Mouse (Mus musculus): ENCODE results near the gene Gpc1. TPM values are rescaled to one million over a fixed set of nuclear protein-coding genes. Genes with fewer than 3 reads are reported as not detected.

The Gpc1 gene
- polyA plus RNA-seq, 1 experiment from 2014 or later = 52.5 TPM

- Histone ChIP-seq H3K27me3 (ENCODE audit: control insufficient read depth, insufficient read depth, low read length) (no peaks in the 10 kb centered on the region), H3K4me2 (ENCODE audit: low read depth) (no peak overlapping the region)
- 70% methylated on average over 2 of the region's 2 CpGs for WGBS
Measured at GRCm38 (mm10) chr1:92798425-92798824, 33.0 kb upstream of the Gpc1 start.

GRCm38 (mm10) chr1:92799653-92800052 is 31.8 kb upstream of the Gpc1 start:
- H3K27me3 ChIP-seq (ENCODE audit: control insufficient read depth, insufficient read depth, low read length) = no peaks in the 10 kb centered on the region
- H3K27ac ChIP-seq (ENCODE audit: low read depth, low read length) = no peak overlapping the region
- no peak overlapping the region for H3K4me3 ChIP-seq (ENCODE audit: low read depth, low read length)
- no peaks in the 10 kb centered on the region for H3K9me3 ChIP-seq (ENCODE audit: control insufficient read depth, low read length)
- DNase-seq (ENCODE audit: low spot score) (no peak), ATAC-seq (ENCODE audit: insufficient read depth, low FRiP score, low TSS enrichment) (no peak)
- H3K4me2 ChIP-seq (ENCODE audit: low read depth) = no peak overlapping the region
- H3K4me1 ChIP-seq (ENCODE audit: control insufficient read depth, insufficient read depth, low read length) = no peaks in the 10 kb centered on the region
- no peaks in the 10 kb centered on the region for H3K36me3 ChIP-seq (ENCODE audit: control insufficient read depth, insufficient read depth, low read length)
- WGBS = 87% methylated on average over 5 of the region's 5 CpGs
- H3K9ac ChIP-seq (ENCODE audit: low read length) = no peak overlapping the region

More at GRCm38 (mm10) chr1:92798425-92798824, 33.0 kb upstream of the Gpc1 start:
- H3K9ac ChIP-seq (ENCODE audit: low read length) = no peak overlapping the region
- no peaks in the 10 kb centered on the region for H3K36me3 ChIP-seq (ENCODE audit: control insufficient read depth, insufficient read depth, low read length)
- no peak for DNase-seq (ENCODE audit: low spot score)
- no peak overlapping the region for H3K27ac ChIP-seq (ENCODE audit: low read depth, low read length)
- no peaks in the 10 kb centered on the region for H3K9me3 ChIP-seq (ENCODE audit: control insufficient read depth, low read length)
- no peak for ATAC-seq (ENCODE audit: insufficient read depth, low FRiP score, low TSS enrichment)
- H3K4me1 ChIP-seq (ENCODE audit: control insufficient read depth, insufficient read depth, low read length) = no peaks in the 10 kb centered on the region
- no peak overlapping the region for H3K4me3 ChIP-seq (ENCODE audit: low read depth, low read length)

GRCm38 (mm10) chr1:92802362-92802761 is 29.1 kb upstream of the Gpc1 start:
- Histone ChIP-seq H3K9me3 (ENCODE audit: control insufficient read depth, low read length) (no peaks in the 10 kb centered on the region), H3K4me3 (ENCODE audit: low read depth, low read length) (no peak overlapping the region), H3K4me2 (ENCODE audit: low read depth) (no peak overlapping the region), H3K27me3 (ENCODE audit: control insufficient read depth, insufficient read depth, low read length) (no peaks in the 10 kb centered on the region), H3K36me3 (ENCODE audit: control insufficient read depth, insufficient read depth, low read length) (no peaks in the 10 kb centered on the region), H3K9ac (ENCODE audit: low read length) (no peak overlapping the region), H3K4me1 (ENCODE audit: control insufficient read depth, insufficient read depth, low read length) (no peaks in the 10 kb centered on the region), H3K27ac (ENCODE audit: low read depth, low read length) (no peak overlapping the region)
- ATAC-seq (ENCODE audit: insufficient read depth, low FRiP score, low TSS enrichment) = no peak
- no peak for DNase-seq (ENCODE audit: low spot score)
- 91% methylated on average over 1 of the region's 1 CpGs for WGBS

- DNase-seq (ENCODE audit: low spot score) = no peak
- H3K4me2 ChIP-seq (ENCODE audit: low read depth) = no peak overlapping the region
- no peaks in the 10 kb centered on the region for H3K9me3 ChIP-seq (ENCODE audit: control insufficient read depth, low read length)
- no peaks in the 10 kb centered on the region for H3K36me3 ChIP-seq (ENCODE audit: control insufficient read depth, insufficient read depth, low read length)
- no peak overlapping the region for H3K4me3 ChIP-seq (ENCODE audit: low read depth, low read length)
- ATAC-seq (ENCODE audit: insufficient read depth, low FRiP score, low TSS enrichment) = no peak
- H3K9ac ChIP-seq (ENCODE audit: low read length) = no peak overlapping the region
- no peak overlapping the region for H3K27ac ChIP-seq (ENCODE audit: low read depth, low read length)
- H3K4me1 ChIP-seq (ENCODE audit: control insufficient read depth, insufficient read depth, low read length) = no peaks in the 10 kb centered on the region
- WGBS = 84% methylated on average over 4 of the region's 4 CpGs
- H3K27me3 ChIP-seq (ENCODE audit: control insufficient read depth, insufficient read depth, low read length) = no peaks in the 10 kb centered on the region
Measured at GRCm38 (mm10) chr1:92803376-92803775, 28.1 kb upstream of the Gpc1 start.

- no peak overlapping the region for H3K9ac ChIP-seq (ENCODE audit: low read length)
- no peaks in the 10 kb centered on the region for H3K27me3 ChIP-seq (ENCODE audit: control insufficient read depth, insufficient read depth, low read length)
- no peak for DNase-seq (ENCODE audit: low spot score)
Measured at GRCm38 (mm10) chr1:92805181-92805580, 26.3 kb upstream of the Gpc1 start.

GRCm38 (mm10) chr1:92805836-92806235 is 25.6 kb upstream of the Gpc1 start:
- no peak for ATAC-seq (ENCODE audit: insufficient read depth, low FRiP score, low TSS enrichment)
- 73% methylated on average over 2 of the region's 2 CpGs for WGBS
- Histone ChIP-seq H3K36me3 (ENCODE audit: control insufficient read depth, insufficient read depth, low read length) (no peaks in the 10 kb centered on the region), H3K27me3 (ENCODE audit: control insufficient read depth, insufficient read depth, low read length) (no peaks in the 10 kb centered on the region), H3K27ac (ENCODE audit: low read depth, low read length) (no peak overlapping the region), H3K4me1 (ENCODE audit: control insufficient read depth, insufficient read depth, low read length) (no peaks in the 10 kb centered on the region), H3K9ac (ENCODE audit: low read length) (no peak overlapping the region), H3K4me2 (ENCODE audit: low read depth) (no peak overlapping the region), H3K4me3 (ENCODE audit: low read depth, low read length) (no peak overlapping the region), H3K9me3 (ENCODE audit: control insufficient read depth, low read length) (no peaks in the 10 kb centered on the region)
- DNase-seq (ENCODE audit: low spot score) = no peak

More at GRCm38 (mm10) chr1:92805181-92805580, 26.3 kb upstream of the Gpc1 start:
- Histone ChIP-seq H3K4me2 (ENCODE audit: low read depth) (no peak overlapping the region), H3K4me1 (ENCODE audit: control insufficient read depth, insufficient read depth, low read length) (no peaks in the 10 kb centered on the region), H3K9me3 (ENCODE audit: control insufficient read depth, low read length) (no peaks in the 10 kb centered on the region), H3K27ac (ENCODE audit: low read depth, low read length) (no peak overlapping the region), H3K36me3 (ENCODE audit: control insufficient read depth, insufficient read depth, low read length) (no peaks in the 10 kb centered on the region), H3K4me3 (ENCODE audit: low read depth, low read length) (no peak overlapping the region)
- ATAC-seq (ENCODE audit: insufficient read depth, low FRiP score, low TSS enrichment) = no peak
- 78% methylated on average over 5 of the region's 5 CpGs for WGBS

GRCm38 (mm10) chr1:92806720-92807119 is 24.7 kb upstream of the Gpc1 start:
- 85% methylated on average over 3 of the region's 3 CpGs for whole genome bisulfite sequencing
- Histone ChIP-seq H3K27me3 (ENCODE audit: control insufficient read depth, insufficient read depth, low read length) (no peaks in the 10 kb centered on the region), H3K9ac (ENCODE audit: low read length) (no peak overlapping the region), H3K36me3 (ENCODE audit: control insufficient read depth, insufficient read depth, low read length) (no peaks in the 10 kb centered on the region), H3K9me3 (ENCODE audit: control insufficient read depth, low read length) (no peaks in the 10 kb centered on the region), H3K4me2 (ENCODE audit: low read depth) (no peak overlapping the region), H3K27ac (ENCODE audit: low read depth, low read length) (no peak overlapping the region), H3K4me1 (ENCODE audit: control insufficient read depth, insufficient read depth, low read length) (no peaks in the 10 kb centered on the region), H3K4me3 (ENCODE audit: low read depth, low read length) (no peak overlapping the region)
- no peak for ATAC-seq (ENCODE audit: insufficient read depth, low FRiP score, low TSS enrichment)
- no peak for DNase-seq (ENCODE audit: low spot score)

GRCm38 (mm10) chr1:92809621-92810020 is 21.8 kb upstream of the Gpc1 start:
- Histone ChIP-seq H3K4me1 (ENCODE audit: control insufficient read depth, insufficient read depth, low read length) (no peaks in the 10 kb centered on the region), H3K36me3 (ENCODE audit: control insufficient read depth, insufficient read depth, low read length) (no peaks in the 10 kb centered on the region), H3K4me2 (ENCODE audit: low read depth) (no peak overlapping the region), H3K9ac (ENCODE audit: low read length) (no peak overlapping the region), H3K4me3 (ENCODE audit: low read depth, low read length) (no peak overlapping the region), H3K27me3 (ENCODE audit: control insufficient read depth, insufficient read depth, low read length) (no peaks in the 10 kb centered on the region), H3K27ac (ENCODE audit: low read depth, low read length) (no peak overlapping the region), H3K9me3 (ENCODE audit: control insufficient read depth, low read length) (no peaks in the 10 kb centered on the region)
- WGBS = 86% methylated on average over 4 of the region's 4 CpGs
- DNase-seq (ENCODE audit: low spot score) = no peak
- no peak for ATAC-seq (ENCODE audit: insufficient read depth, low FRiP score, low TSS enrichment)

GRCm38 (mm10) chr1:92814319-92814718 is 17.1 kb upstream of the Gpc1 start:
- no peak overlapping the region for H3K4me3 ChIP-seq (ENCODE audit: low read depth, low read length)
- no peak for ATAC-seq (ENCODE audit: insufficient read depth, low FRiP score, low TSS enrichment)
- no peak overlapping the region for H3K4me2 ChIP-seq (ENCODE audit: low read depth)
- no peak overlapping the region for H3K27ac ChIP-seq (ENCODE audit: low read depth, low read length)
- H3K36me3 ChIP-seq (ENCODE audit: control insufficient read depth, insufficient read depth, low read length) = no peaks in the 10 kb centered on the region
- H3K9ac ChIP-seq (ENCODE audit: low read length) = no peak overlapping the region
- no peaks in the 10 kb centered on the region for H3K9me3 ChIP-seq (ENCODE audit: control insufficient read depth, low read length)
- DNase-seq (ENCODE audit: low spot score) = no peak
- no peaks in the 10 kb centered on the region for H3K4me1 ChIP-seq (ENCODE audit: control insufficient read depth, insufficient read depth, low read length)
- WGBS = 60% methylated on average over 5 of the region's 5 CpGs
- no peaks in the 10 kb centered on the region for H3K27me3 ChIP-seq (ENCODE audit: control insufficient read depth, insufficient read depth, low read length)
